9 mouse cellular contexts compared by ENCODE assay signal in genomic region chr4:142474018-142474417, GRCm38 (mm10).
DNase-seq lines count a peak whose midpoint lies in the region; ATAC-seq and TF ChIP-seq lines count a peak whose summit lies in the region.
"Had no signal": no experiment of that assay in that cellular context is flagged by ENCODE, and none has a peak within 500 bp of the region (broad histone marks: within the 10 kb centered on the region; RNA-seq: fewer than 3 reads in every experiment).

No protein-coding gene starts in this region.

- TF ChIP-seq CTCF in hindbrain, postnatal 0 days (IDR thresholded peaks at IDR 0.05; ENCODE audit: low read depth) = no peak
- no peak for TF ChIP-seq CTCF in lung, embryonic 14.5 days (IDR thresholded peaks at IDR 0.05; ENCODE audit: low read depth)

- ATAC-seq in midbrain, embryonic 11.5 days (ENCODE audit: low FRiP score) = no peak
- ATAC-seq in hindbrain, postnatal 0 days = peak; percentile 72; the same call in 1 of the 2 replicates
- peak; percentile 62; the same call in 1 of the 2 replicates for ATAC-seq in lung, embryonic 14.5 days (ENCODE audit: insufficient read depth)

- H3K4me3 ChIP-seq in midbrain, embryonic 11.5 days (ENCODE audit: low read depth, low read length) = no peak overlapping the region
- no peak overlapping the region for H3K4me3 ChIP-seq in midbrain, embryonic 10.5 days
- H3K4me3 ChIP-seq in hindbrain, postnatal 0 days (ENCODE audit: low read length) = peak overlapping the region; percentile 18; the same call in 1 of the 2 replicates
- H3K4me3 ChIP-seq in lung, embryonic 14.5 days (ENCODE audit: low read depth, low read length) = no peak overlapping the region
- H3K4me3 ChIP-seq: heart, embryonic 15.5 days; myocyte had no signal

- no peak overlapping the region for H3K4me2 ChIP-seq in midbrain, embryonic 11.5 days
- H3K4me2 ChIP-seq in hindbrain, postnatal 0 days (ENCODE audit: low read depth, low read length) = peak overlapping the region; percentile 61
- H3K4me2 ChIP-seq in lung, embryonic 14.5 days = peak overlapping the region; percentile 20; the same call in 1 of the 2 replicates
- H3K4me2 ChIP-seq: heart, embryonic 15.5 days had no signal

- no peaks in the 10 kb centered on the region for H3K36me3 ChIP-seq in midbrain, embryonic 11.5 days (ENCODE audit: control insufficient read depth, insufficient read depth, low read length)
- peaks cover 10% of the 10 kb centered on the region; the same call in 1 of the 2 replicates for H3K36me3 ChIP-seq in midbrain, embryonic 10.5 days
- H3K36me3 ChIP-seq in hindbrain, postnatal 0 days (ENCODE audit: insufficient read depth, low read length) = no peaks in the 10 kb centered on the region
- no peaks in the 10 kb centered on the region for H3K36me3 ChIP-seq in lung, embryonic 14.5 days (ENCODE audit: insufficient read depth)
- H3K36me3 ChIP-seq: heart, embryonic 15.5 days had no signal

- peak; percentile 81 for DNase-seq in midbrain, embryonic 11.5 days (ENCODE audit: low spot score, missing footprints)
- no peak for DNase-seq in midbrain, embryonic 10.5 days (ENCODE audit: low spot score)
- DNase-seq in cerebellum, postnatal 36 days = peak; percentile 54 to 59
- DNase-seq in hindbrain, postnatal 0 days (ENCODE audit: low spot score) = peak; percentile 77
- peak; percentile 86 for DNase-seq in lung, embryonic 14.5 days
- DNase-seq in right cerebral cortex, postnatal 4 days = peak; percentile 85
- DNase-seq in thymus, postnatal 14 days = no peak

- 74% methylated on average over 12 of the region's 12 CpGs for WGBS in midbrain, embryonic 11.5 days
- 83% methylated on average over 12 of the region's 12 CpGs for WGBS in midbrain, embryonic 10.5 days
- WGBS in hindbrain, postnatal 0 days = 17% methylated on average over 12 of the region's 12 CpGs
- WGBS in lung, embryonic 14.5 days = 32% methylated on average over 12 of the region's 12 CpGs

- no peaks in the 10 kb centered on the region; the same call in 1 of the 2 replicates for H3K9me3 ChIP-seq in midbrain, embryonic 11.5 days (ENCODE audit: control insufficient read depth, low read length)
- no peaks in the 10 kb centered on the region; the same call in 1 of the 2 replicates for H3K9me3 ChIP-seq in midbrain, embryonic 10.5 days (replicated peaks)
- H3K9me3 ChIP-seq in hindbrain, postnatal 0 days (ENCODE audit: low read length) = no peaks in the 10 kb centered on the region
- H3K9me3 ChIP-seq in lung, embryonic 14.5 days (ENCODE audit: low read depth, low read length) = no peaks in the 10 kb centered on the region
- H3K9me3 ChIP-seq: heart, embryonic 15.5 days had no signal

- no peak overlapping the region for H3K9ac ChIP-seq in midbrain, embryonic 11.5 days (ENCODE audit: low read length)
- H3K9ac ChIP-seq in hindbrain, postnatal 0 days (replicated peaks; ENCODE audit: low read length) = no peak overlapping the region
- H3K9ac ChIP-seq in lung, embryonic 14.5 days = no peak overlapping the region
- H3K9ac ChIP-seq: heart, embryonic 15.5 days had no signal

- no peak overlapping the region for H3K27ac ChIP-seq in midbrain, embryonic 11.5 days (ENCODE audit: low read depth, low read length)
- H3K27ac ChIP-seq in midbrain, embryonic 10.5 days (replicated peaks) = no peak overlapping the region
- H3K27ac ChIP-seq in hindbrain, postnatal 0 days = no peak overlapping the region
- no peak overlapping the region for H3K27ac ChIP-seq in lung, embryonic 14.5 days (ENCODE audit: low read depth)
- H3K27ac ChIP-seq: heart, embryonic 15.5 days had no signal

- no peaks in the 10 kb centered on the region for H3K27me3 ChIP-seq in midbrain, embryonic 11.5 days (ENCODE audit: control insufficient read depth, insufficient read depth, low read length)
- H3K27me3 ChIP-seq in midbrain, embryonic 10.5 days (ENCODE audit: low read depth, poor library complexity, severe bottlenecking) = 0 out of 2 replicates have a peak, but pooled peaks cover 8% of the 10 kb centered on the region
- H3K27me3 ChIP-seq in hindbrain, postnatal 0 days (ENCODE audit: insufficient read depth, low read length) = no peaks in the 10 kb centered on the region
- 0 out of 2 replicates have a peak, but pooled peaks cover 5% of the 10 kb centered on the region for H3K27me3 ChIP-seq in lung, embryonic 14.5 days (ENCODE audit: insufficient read depth, low read length)

- H3K4me1 ChIP-seq in midbrain, embryonic 11.5 days (ENCODE audit: control insufficient read depth, insufficient read depth, low read length) = peaks cover 10% of the 10 kb centered on the region
- H3K4me1 ChIP-seq in midbrain, embryonic 10.5 days = peaks cover 30% of the 10 kb centered on the region
- peaks cover 15% of the 10 kb centered on the region; the same call in 1 of the 2 replicates for H3K4me1 ChIP-seq in hindbrain, postnatal 0 days (ENCODE audit: insufficient read depth, low read length)
- H3K4me1 ChIP-seq in lung, embryonic 14.5 days (ENCODE audit: insufficient read depth) = peaks cover 6% of the 10 kb centered on the region; the same call in 1 of the 2 replicates

Comparison
In these comparisons a context has a peak if more than half of its experiments do, and no peak if none do; other contexts are left out.
1. DNase-seq: peak in midbrain, embryonic 11.5 days (single experiment), cerebellum, postnatal 36 days (2 of 2), hindbrain, postnatal 0 days (single experiment), lung, embryonic 14.5 days (single experiment) and right cerebral cortex, postnatal 4 days (single experiment); none in midbrain, embryonic 10.5 days (single experiment) and thymus, postnatal 14 days (single experiment).